8 mouse cellular contexts compared by ENCODE assay signal in genomic region chr7:130605111-130605510, GRCm38 (mm10). TPM values are rescaled to one million over a fixed set of nuclear protein-coding genes. Genes with fewer than 3 reads are reported as not detected.
DNase-seq lines count a peak whose midpoint lies in the region; ATAC-seq and TF ChIP-seq lines count a peak whose summit lies in the region.
"Had no signal": no experiment of that assay in that cellular context is flagged by ENCODE, and none has a peak within 500 bp of the region (broad histone marks: within the 10 kb centered on the region; RNA-seq: fewer than 3 reads in every experiment).

No protein-coding gene starts in this region.

- no peak for DNase-seq in liver, embryonic 14.5 days (ENCODE audit: low read depth in 3 of 3, low spot score in 3 of 3)
- no peak for DNase-seq in liver, embryonic 11.5 days (ENCODE audit: low spot score)
- DNase-seq in T-cell, adult 2 months (ENCODE audit: low spot score), result peak; percentile 15
- peak; percentile 27 for DNase-seq in stomach, postnatal 0 days (ENCODE audit: low spot score)
- no peak for DNase-seq in urinary bladder, postnatal 10 days (ENCODE audit: low spot score)
- no peak for DNase-seq in limb, embryonic 10.5 days (ENCODE audit: low spot score)
- DNase-seq: cerebellum, postnatal 25 days had no signal

- no peaks in the 10 kb centered on the region for H3K36me3 ChIP-seq in liver, embryonic 14.5 days (replicated peaks; ENCODE audit: control insufficient read depth, insufficient read depth, low read depth)
- H3K36me3 ChIP-seq in liver, embryonic 11.5 days (ENCODE audit: control insufficient read depth, insufficient read depth, low read length), result no peaks in the 10 kb centered on the region
- no peaks in the 10 kb centered on the region for H3K36me3 ChIP-seq in stomach, postnatal 0 days (ENCODE audit: control insufficient read depth, insufficient read depth, low read length)
- H3K36me3 ChIP-seq in limb, embryonic 10.5 days, result no peaks in the 10 kb centered on the region

- no peak for TF ChIP-seq EP300 in liver, embryonic 14.5 days (IDR thresholded peaks at IDR 0.05; ENCODE audit: low read depth)
- no peak for TF ChIP-seq EP300 in stomach, postnatal 0 days (optimal IDR thresholded peaks at IDR 0.05)

- no peak overlapping the region for H3K4me2 ChIP-seq in liver, embryonic 14.5 days (ENCODE audit: low read depth)
- H3K4me2 ChIP-seq in liver, embryonic 11.5 days, result no peak overlapping the region
- H3K4me2 ChIP-seq in stomach, postnatal 0 days (replicated peaks; ENCODE audit: low read depth), result no peak overlapping the region

- H3K27ac ChIP-seq in liver, embryonic 14.5 days, result no peak overlapping the region
- H3K27ac ChIP-seq in liver, embryonic 11.5 days (ENCODE audit: low read depth, low read length), result no peak overlapping the region
- no peak overlapping the region for H3K27ac ChIP-seq in stomach, postnatal 0 days (replicated peaks)
- H3K27ac ChIP-seq in limb, embryonic 10.5 days, result no peak overlapping the region

- H3K4me3 ChIP-seq in liver, embryonic 14.5 days (ENCODE audit: insufficient read depth in 1 of 2, low read depth in 2 of 2, low read length in 2 of 2), result no peak overlapping the region
- H3K4me3 ChIP-seq in liver, embryonic 11.5 days (ENCODE audit: low read depth, low read length), result no peak overlapping the region
- no peak overlapping the region for H3K4me3 ChIP-seq in stomach, postnatal 0 days (ENCODE audit: low read depth, low read length)
- no peak overlapping the region for H3K4me3 ChIP-seq in limb, embryonic 10.5 days

- TF ChIP-seq CTCF in liver, embryonic 14.5 days (IDR thresholded peaks at IDR 0.05; ENCODE audit: low read depth), result peak; percentile 65
- peak; percentile 82 for TF ChIP-seq CTCF in stomach, postnatal 0 days (IDR thresholded peaks at IDR 0.05; ENCODE audit: low read depth)

- H3K9me3 ChIP-seq in liver, embryonic 14.5 days (ENCODE audit: control insufficient read depth, low read length), result no peaks in the 10 kb centered on the region
- no peaks in the 10 kb centered on the region for H3K9me3 ChIP-seq in liver, embryonic 11.5 days (ENCODE audit: control insufficient read depth, low read length)
- no peaks in the 10 kb centered on the region for H3K9me3 ChIP-seq in stomach, postnatal 0 days (ENCODE audit: control insufficient read depth, low read length)
- H3K9me3 ChIP-seq in limb, embryonic 10.5 days (replicated peaks), result no peaks in the 10 kb centered on the region

- no peaks in the 10 kb centered on the region for H3K27me3 ChIP-seq in liver, embryonic 14.5 days (ENCODE audit: control insufficient read depth, insufficient read depth, low read length)
- H3K27me3 ChIP-seq in liver, embryonic 11.5 days (replicated peaks; ENCODE audit: control insufficient read depth, insufficient read depth, low read length), result no peaks in the 10 kb centered on the region
- no peaks in the 10 kb centered on the region for H3K27me3 ChIP-seq in stomach, postnatal 0 days (ENCODE audit: control insufficient read depth, insufficient read depth, low read length)
- peaks cover 30% of the 10 kb centered on the region for H3K27me3 ChIP-seq in limb, embryonic 10.5 days (ENCODE audit: low read depth, poor library complexity, severe bottlenecking)

- 15% methylated on average over 6 of the region's 6 CpGs for WGBS in liver, embryonic 14.5 days (ENCODE audit: insufficient replicate concordance)
- 15% methylated on average over 6 of the region's 6 CpGs for WGBS in liver, embryonic 11.5 days
- WGBS in stomach, postnatal 0 days, result 21% methylated on average over 6 of the region's 6 CpGs
- 17% methylated on average over 6 of the region's 6 CpGs for WGBS in limb, embryonic 10.5 days

- no peaks in the 10 kb centered on the region for H3K4me1 ChIP-seq in liver, embryonic 14.5 days (replicated peaks; ENCODE audit: control insufficient read depth in 2 of 2, insufficient read depth in 2 of 2, low read length in 1 of 2)
- H3K4me1 ChIP-seq in liver, embryonic 11.5 days (replicated peaks; ENCODE audit: control insufficient read depth, insufficient read depth, low read length), result no peaks in the 10 kb centered on the region
- H3K4me1 ChIP-seq in stomach, postnatal 0 days (replicated peaks; ENCODE audit: control insufficient read depth, insufficient read depth), result no peaks in the 10 kb centered on the region
- peaks cover 17% of the 10 kb centered on the region; the same call in 1 of the 2 replicates for H3K4me1 ChIP-seq in limb, embryonic 10.5 days

- H3K9ac ChIP-seq in liver, embryonic 14.5 days (replicated peaks), result no peak overlapping the region
- H3K9ac ChIP-seq in liver, embryonic 11.5 days (ENCODE audit: low read depth, low read length), result no peak overlapping the region
- H3K9ac ChIP-seq in stomach, postnatal 0 days (ENCODE audit: low read length), result no peak overlapping the region

- ATAC-seq in liver, embryonic 14.5 days (ENCODE audit: insufficient read depth), result no peak
- ATAC-seq in liver, embryonic 11.5 days (replicated peaks; ENCODE audit: low FRiP score), result no peak
- peak; percentile 76 to 80 for ATAC-seq in hematopoietic stem cell, adult 5-6 weeks (replicated peaks in 1 of 2; ENCODE audit: insufficient read depth in 1 of 2, low FRiP score in 2 of 2, low TSS enrichment in 1 of 2, low read depth in 1 of 2, poor library complexity in 2 of 2, severe bottlenecking in 2 of 2)
- peak; percentile 53; the same call in 1 of the 2 replicates for ATAC-seq in stomach, postnatal 0 days (ENCODE audit: low FRiP score, low TSS enrichment)

RNA-seq across cellular contexts. Expression of gene Tacc2, which starts 27.9 kb away (rescaled TPM):
- 1.6 and 2.0 TPM in 2 replicates for polyA plus RNA-seq in liver, embryonic 14.5 days (2012; rRNA removed)
- 2.3 and 2.4 TPM in 2 replicates for polyA plus RNA-seq in liver, embryonic 14.5 days (2014; fragmentation: Nextera tagmentation; extraction: Ambion mirVana)
- polyA plus RNA-seq in liver, embryonic 11.5 days (2014; fragmentation: Nextera tagmentation; extraction: Ambion mirVana), result 16.4 and 17.3 TPM in 2 replicates
- total RNA-seq in hematopoietic stem cell, adult 5-6 weeks (2017), result 2.0 and 6.9 TPM in 2 replicates
- 15.6 and 17.1 TPM in 2 replicates for polyA plus RNA-seq in stomach, postnatal 0 days (2015; fragmentation: Nextera tagmentation; extraction: Ambion mirVana)
- polyA plus RNA-seq in limb, embryonic 10.5 days (2016; fragmentation: Nextera tagmentation; extraction: Ambion mirVana), result 37.5 and 39.2 TPM in 2 replicates

RNA-seq across cellular contexts. Expression of gene Nsmce4a, which starts 32.2 kb away (rescaled TPM):
- 31.8 and 53.2 TPM in 2 replicates for polyA plus RNA-seq in liver, embryonic 14.5 days (2012; rRNA removed)
- 115 and 132 TPM in 2 replicates for polyA plus RNA-seq in liver, embryonic 14.5 days (2014; fragmentation: Nextera tagmentation; extraction: Ambion mirVana)
- 175 and 190 TPM in 2 replicates for polyA plus RNA-seq in liver, embryonic 11.5 days (2014; fragmentation: Nextera tagmentation; extraction: Ambion mirVana)
- 168 and 190 TPM in 2 replicates for total RNA-seq in hematopoietic stem cell, adult 5-6 weeks (2017)
- polyA plus RNA-seq in stomach, postnatal 0 days (2015; fragmentation: Nextera tagmentation; extraction: Ambion mirVana), result 89.7 and 93.1 TPM in 2 replicates
- polyA plus RNA-seq in limb, embryonic 10.5 days (2016; fragmentation: Nextera tagmentation; extraction: Ambion mirVana), result 199 TPM in 2 replicates

Comparison
In these comparisons a context has a peak if more than half of its experiments do, and no peak if none do; other contexts are left out.
1. ATAC-seq: peak in hematopoietic stem cell, adult 5-6 weeks (2 of 2) and stomach, postnatal 0 days (single experiment); none in liver, embryonic 14.5 days (single experiment) and liver, embryonic 11.5 days (single experiment).
2. DNase-seq: peak in T-cell, adult 2 months (single experiment) and stomach, postnatal 0 days (single experiment); none in liver, embryonic 14.5 days (0 of 3), liver, embryonic 11.5 days (single experiment), urinary bladder, postnatal 10 days (single experiment) and limb, embryonic 10.5 days (single experiment).